Mouse (Mus musculus): ENCODE measurements at regions not wholly inside any gene's neighbourhood (a gene's known extent, or its start where the extent isn't known, plus 50 kb on each side); places are given as distances from the start of the nearest gene placed in this dataset.

- H3ac ChIP-seq (ENCODE audit: control insufficient read depth, insufficient read length): no peak overlapping the region
- no peak overlapping the region for H3K4me3 ChIP-seq
- H3K27me3 ChIP-seq (ENCODE audit: control insufficient read depth, insufficient read depth, insufficient read length): no peaks in the 10 kb centered on the region
- H3K4me2 ChIP-seq (ENCODE audit: low read depth): no peak overlapping the region
- H3K36me3 ChIP-seq (ENCODE audit: control insufficient read depth, insufficient read depth): no peaks in the 10 kb centered on the region
- no peaks in the 10 kb centered on the region for H3K79me2 ChIP-seq (ENCODE audit: control insufficient read depth, insufficient read depth)
- no peak for TF ChIP-seq MYOG (IDR thresholded peaks at IDR 0.05; ENCODE audit: control insufficient read depth in 1 of 3, insufficient read depth in 1 of 3, insufficient read length in 2 of 3, low read depth in 2 of 3)
- TF ChIP-seq MAX (IDR thresholded peaks at IDR 0.05; ENCODE audit: low read depth): no peak
- TF ChIP-seq MYOD1 (IDR thresholded peaks at IDR 0.05; ENCODE audit: control insufficient read depth in 1 of 3, insufficient read length in 2 of 3, low read depth in 2 of 3): no peak
- no peak for TF ChIP-seq POLR2A (IDR thresholded peaks at IDR 0.05; ENCODE audit: insufficient read length, low read depth)
- no peak for TF ChIP-seq POLR2AphosphoS2 (IDR thresholded peaks at IDR 0.05; ENCODE audit: insufficient read length, low read depth)
- TF ChIP-seq CEBPB (IDR thresholded peaks at IDR 0.05; ENCODE audit: insufficient read depth, poor library complexity, severe bottlenecking): no peak
- no peak for TF ChIP-seq USF1 (IDR thresholded peaks at IDR 0.05; ENCODE audit: low read depth)
- TF ChIP-seq E2F4 (IDR thresholded peaks at IDR 0.05; ENCODE audit: insufficient read depth): no peak
- TF ChIP-seq TCF12 (IDR thresholded peaks at IDR 0.05; ENCODE audit: insufficient read depth, poor library complexity, severe bottlenecking): no peak
- TF ChIP-seq TCF3 (IDR thresholded peaks at IDR 0.05; ENCODE audit: insufficient read length, low read depth): no peak
- no peak for TF ChIP-seq SRF (IDR thresholded peaks at IDR 0.05; ENCODE audit: control insufficient read depth, insufficient read length, low read depth)
- TF ChIP-seq REST (IDR thresholded peaks at IDR 0.05; ENCODE audit: insufficient read depth, insufficient read length): no peak
Observed at GRCm38 (mm10) chr15:13236869-13237507, 63.5 kb upstream of the Cdh6 start.

GRCm38 (mm10) chr15:13232567-13233259, 59.2 kb upstream of the Cdh6 start:
- H3K4me2 ChIP-seq (ENCODE audit: low read depth): no peak overlapping the region
- H3K36me3 ChIP-seq (ENCODE audit: control insufficient read depth, insufficient read depth): no peaks in the 10 kb centered on the region
- TF ChIP-seq TCF12 (IDR thresholded peaks at IDR 0.05; ENCODE audit: insufficient read depth, poor library complexity, severe bottlenecking) (no peak), SRF (IDR thresholded peaks at IDR 0.05; ENCODE audit: control insufficient read depth, insufficient read length, low read depth) (no peak), MYOG (IDR thresholded peaks at IDR 0.05; ENCODE audit: control insufficient read depth in 1 of 3, insufficient read depth in 1 of 3, insufficient read length in 2 of 3, low read depth in 2 of 3) (no peak), CEBPB (IDR thresholded peaks at IDR 0.05; ENCODE audit: insufficient read depth, poor library complexity, severe bottlenecking) (no peak), REST (IDR thresholded peaks at IDR 0.05; ENCODE audit: insufficient read depth, insufficient read length) (no peak), USF1 (IDR thresholded peaks at IDR 0.05; ENCODE audit: low read depth) (no peak), POLR2AphosphoS2 (IDR thresholded peaks at IDR 0.05; ENCODE audit: insufficient read length, low read depth) (no peak), TCF3 (IDR thresholded peaks at IDR 0.05; ENCODE audit: insufficient read length, low read depth) (no peak), MAX (IDR thresholded peaks at IDR 0.05; ENCODE audit: low read depth) (no peak), POLR2A (IDR thresholded peaks at IDR 0.05; ENCODE audit: insufficient read length, low read depth) (no peak), MYOD1 (IDR thresholded peaks at IDR 0.05; ENCODE audit: control insufficient read depth in 1 of 3, insufficient read length in 2 of 3, low read depth in 2 of 3) (no peak), E2F4 (IDR thresholded peaks at IDR 0.05; ENCODE audit: insufficient read depth) (no peak)
- H3K4me3 ChIP-seq: no peak overlapping the region
- H3K79me2 ChIP-seq (ENCODE audit: control insufficient read depth, insufficient read depth): no peaks in the 10 kb centered on the region
- no peaks in the 10 kb centered on the region for H3K27me3 ChIP-seq (ENCODE audit: control insufficient read depth, insufficient read depth, insufficient read length)
- no peak overlapping the region for H3ac ChIP-seq (ENCODE audit: control insufficient read depth, insufficient read length)

GRCm38 (mm10) chr15:13231550-13231949, 58.1 kb upstream of the Cdh6 start:
- Histone ChIP-seq H3K79me2 (ENCODE audit: control insufficient read depth, insufficient read depth) (no peaks in the 10 kb centered on the region), H3K4me2 (ENCODE audit: low read depth) (no peak overlapping the region), H3K27me3 (ENCODE audit: control insufficient read depth, insufficient read depth, insufficient read length) (no peaks in the 10 kb centered on the region), H3K36me3 (ENCODE audit: control insufficient read depth, insufficient read depth) (no peaks in the 10 kb centered on the region), H3K4me3 (no peak overlapping the region), H3ac (ENCODE audit: control insufficient read depth, insufficient read length) (no peak overlapping the region)
- no peak for TF ChIP-seq POLR2AphosphoS2 (IDR thresholded peaks at IDR 0.05; ENCODE audit: insufficient read length, low read depth)
- no peak for TF ChIP-seq MYOG (IDR thresholded peaks at IDR 0.05; ENCODE audit: control insufficient read depth in 1 of 3, insufficient read depth in 1 of 3, insufficient read length in 2 of 3, low read depth in 2 of 3)
- no peak for TF ChIP-seq REST (IDR thresholded peaks at IDR 0.05; ENCODE audit: insufficient read depth, insufficient read length)
- TF ChIP-seq CEBPB (IDR thresholded peaks at IDR 0.05; ENCODE audit: insufficient read depth, poor library complexity, severe bottlenecking): no peak
- TF ChIP-seq POLR2A (IDR thresholded peaks at IDR 0.05; ENCODE audit: insufficient read length, low read depth): no peak

GRCm38 (mm10) chr15:13228125-13228524, 54.6 kb upstream of the Cdh6 start:
- Histone ChIP-seq H3K79me2 (ENCODE audit: control insufficient read depth, insufficient read depth) (no peaks in the 10 kb centered on the region), H3ac (ENCODE audit: control insufficient read depth, insufficient read length) (no peak overlapping the region), H3K27me3 (ENCODE audit: control insufficient read depth, insufficient read depth, insufficient read length) (no peaks in the 10 kb centered on the region), H3K4me3 (no peak overlapping the region), H3K4me2 (ENCODE audit: low read depth) (no peak overlapping the region), H3K36me3 (ENCODE audit: control insufficient read depth, insufficient read depth) (no peaks in the 10 kb centered on the region)
- TF ChIP-seq CEBPB (IDR thresholded peaks at IDR 0.05; ENCODE audit: insufficient read depth, poor library complexity, severe bottlenecking) (no peak), TCF12 (IDR thresholded peaks at IDR 0.05; ENCODE audit: insufficient read depth, poor library complexity, severe bottlenecking) (no peak)
